Mouse (Mus musculus) heart, adult 8-10 months (tissue): Measurements from ENCODE around the gene Mob1a. TPM values are rescaled to one million over a fixed set of nuclear protein-coding genes. Genes with fewer than 3 reads are reported as not detected.
"Not testable (repeated sequence)": the region's sequence is repeated elsewhere in the genome, so short reads cannot be mapped to it uniquely, and the experiment has no call there.

Experiments
- DNase-seq: peaks from one replicate; pipeline ENCODE4 v3.0.0; 2022; ENCODE audit warnings: low spot score
- total RNA-seq, 4 experiments: library from RNA; stranded (reverse); gene quantifications; 2 replicates each; pipeline ENCODE4 v1.2.4; 2022

Mob1a gene
- total RNA-seq, 4 experiments from 2014 or later = 15.5 to 28.4 (median 20.2) TPM

- DNase-seq = no peak
These were observed 17.1 kb downstream of the Mob1a start for GRCm38 (mm10) chr6:83342957-83343356.

- DNase-seq = not testable (repeated sequence)
These were observed 19.5 kb downstream of the Mob1a start for GRCm38 (mm10) chr6:83345285-83345684.

GRCm38 (mm10) chr6:83347916-83348315 lies 22.1 kb downstream of the Mob1a start:
- no peak for DNase-seq

- no peak for DNase-seq
These were observed 23.1 kb downstream of the Mob1a start, which contains the start of gene Bola3 for GRCm38 (mm10) chr6:83348873-83349272. Gene Bola3 (plus strand): TSS chr6:83349147.

GRCm38 (mm10) chr6:83349274-83349958 lies 23.6 kb downstream of the Mob1a start:
- peak; percentile 87 for DNase-seq

- no peak for DNase-seq
These were observed 24.4 kb downstream of the Mob1a start for GRCm38 (mm10) chr6:83350172-83350571.

- no peak for DNase-seq
These were observed 25.1 kb downstream of the Mob1a start for GRCm38 (mm10) chr6:83350851-83351405.

GRCm38 (mm10) chr6:83351490-83352160 lies 25.8 kb downstream of the Mob1a start:
- no peak for DNase-seq

- DNase-seq = no peak
These were observed 27.0 kb downstream of the Mob1a start for GRCm38 (mm10) chr6:83352666-83353410.

GRCm38 (mm10) chr6:83354856-83355781 lies 29.3 kb downstream of the Mob1a start:
- no peak for DNase-seq

GRCm38 (mm10) chr6:83356569-83357138 lies 30.8 kb downstream of the Mob1a start:
- DNase-seq = peak; percentile 83

GRCm38 (mm10) chr6:83357436-83357835 lies 31.6 kb downstream of the Mob1a start:
- DNase-seq = no peak

GRCm38 (mm10) chr6:83361523-83362248 lies 35.9 kb downstream of the Mob1a start:
- no peak for DNase-seq

- no peak for DNase-seq
These were observed 37.3 kb downstream of the Mob1a start for GRCm38 (mm10) chr6:83363075-83363474.

GRCm38 (mm10) chr6:83370316-83370965 lies 44.6 kb downstream of the Mob1a start:
- DNase-seq = no peak

- no peak for DNase-seq
These were observed 45.5 kb downstream of the Mob1a start for GRCm38 (mm10) chr6:83371350-83371749.

- peak; percentile 24 for DNase-seq
These were observed 48.0 kb downstream of the Mob1a start for GRCm38 (mm10) chr6:83373704-83374300.

GRCm38 (mm10) chr6:83381510-83382491 lies 56.0 kb downstream of the Mob1a start:
- peak; percentile 49 for DNase-seq
